Mouse (Mus musculus) hindbrain, postnatal 0 days (tissue): ENCODE data around the gene Erbb2. TPM values are rescaled to one million over a fixed set of nuclear protein-coding genes. Genes with fewer than 3 reads are reported as not detected.

Experiments used
- ATAC-seq: fragments of 200-750 bp; cut with Nextera tagmentation; 2 replicates; pipeline ENCODE4 v1.8.0; 2017; ENCODE audit warnings: mild to moderate bottlenecking, moderate TSS enrichment, moderate library complexity
- DNase-seq: peaks from one replicate; pipeline ENCODE4 v3.0.0-alpha.2; 2015; ENCODE audit warnings: low spot score
- H3K27ac ChIP-seq: fragments of 300-500 bp; sonication (generic); 2 replicates; pipeline ENCODE4 v1.5.1; 2014; ENCODE audit warnings: mild to moderate bottlenecking
- H3K27me3 ChIP-seq: fragments of 300-500 bp; sonication (generic); 2 replicates; pipeline ENCODE4 v1.6.1; 2014; ENCODE audit warnings: low read length, mixed read lengths; ENCODE audit not compliant: insufficient read depth
- H3K36me3 ChIP-seq: fragments of 300-500 bp; sonication (generic); 2 replicates; pipeline ENCODE4 v1.6.1; 2014; ENCODE audit warnings: low read length, mixed read lengths; ENCODE audit not compliant: insufficient read depth
- H3K4me1 ChIP-seq: fragments of 300-500 bp; sonication (generic); 2 replicates; pipeline ENCODE4 v1.6.1; 2014; ENCODE audit warnings: antibody characterized with exemption, low read length, mixed read lengths; ENCODE audit not compliant: insufficient read depth
- H3K4me2 ChIP-seq: fragments of 300-500 bp; sonication (generic); 2 replicates; pipeline ENCODE4 v1.6.1; 2014; ENCODE audit warnings: low read depth, mild to moderate bottlenecking, low read length, moderate library complexity, mixed read lengths
- H3K4me3 ChIP-seq: fragments of 300-500 bp; sonication (generic); 2 replicates; pipeline ENCODE4 v1.5.1; 2014; ENCODE audit warnings: low read length
- H3K9ac ChIP-seq: fragments of 300-500 bp; sonication (generic); replicated peaks from 2 replicates; pipeline ENCODE4 v1.6.1; 2014; ENCODE audit warnings: mild to moderate bottlenecking, low read length, moderate library complexity, mixed read lengths
- H3K9me3 ChIP-seq: fragments of 300-500 bp; sonication (generic); 2 replicates; pipeline ENCODE4 v1.6.1; 2016; ENCODE audit warnings: low read length, mixed read lengths
- CTCF ChIP-seq: IDR thresholded peaks from 2 replicates; pipeline ENCODE4 v1.5.1; 2016; ENCODE audit warnings: antibody characterized with exemption, control low read depth, low read depth
- WGBS: fragments of 180-500 bp; shearing (Covaris S2); extraction: QIAGEN DNeasy Blood & Tissue Kit; methylation state at CpG from one replicate; pipeline ENCODE4 v1.1.7; 2014; 5-methylcytosine and 5-hydroxymethylcytosine counted together
- polyA plus RNA-seq: library from polyadenylated mRNA; unstranded; fragments of >200 nt; fragmentation: Nextera tagmentation; extraction: Ambion mirVana; gene quantifications from 2 replicates; pipeline ENCODE4 v1.2.1, GENCODE M21; 2015
- total RNA-seq: library from RNA; depleted of rRNA; stranded (reverse); fragments of >200 nt; gene quantifications from 2 replicates; pipeline ENCODE4 v1.2.3, GENCODE M21; 2014

Erbb2 gene
- total and polyA plus RNA-seq, 2 experiments from 2014 or later = 5.1 to 11.7 TPM

- no peak overlapping the region for H3K9ac ChIP-seq
- H3K27ac ChIP-seq = no peak overlapping the region
- no peak for TF ChIP-seq CTCF
- H3K9me3 ChIP-seq = no peaks in the 10 kb centered on the region
- H3K4me3 ChIP-seq = no peak overlapping the region
- H3K4me1 ChIP-seq = no peaks in the 10 kb centered on the region
- 90% methylated on average over 4 of the region's 4 CpGs for WGBS
- no peak overlapping the region for H3K4me2 ChIP-seq
- no peak for ATAC-seq
- H3K36me3 ChIP-seq = no peaks in the 10 kb centered on the region
- no peaks in the 10 kb centered on the region for H3K27me3 ChIP-seq
- no peak for DNase-seq
Measured at GRCm38 (mm10) chr11:98476434-98476807, 64.2 kb downstream of the Erbb2 start.

DNA sequence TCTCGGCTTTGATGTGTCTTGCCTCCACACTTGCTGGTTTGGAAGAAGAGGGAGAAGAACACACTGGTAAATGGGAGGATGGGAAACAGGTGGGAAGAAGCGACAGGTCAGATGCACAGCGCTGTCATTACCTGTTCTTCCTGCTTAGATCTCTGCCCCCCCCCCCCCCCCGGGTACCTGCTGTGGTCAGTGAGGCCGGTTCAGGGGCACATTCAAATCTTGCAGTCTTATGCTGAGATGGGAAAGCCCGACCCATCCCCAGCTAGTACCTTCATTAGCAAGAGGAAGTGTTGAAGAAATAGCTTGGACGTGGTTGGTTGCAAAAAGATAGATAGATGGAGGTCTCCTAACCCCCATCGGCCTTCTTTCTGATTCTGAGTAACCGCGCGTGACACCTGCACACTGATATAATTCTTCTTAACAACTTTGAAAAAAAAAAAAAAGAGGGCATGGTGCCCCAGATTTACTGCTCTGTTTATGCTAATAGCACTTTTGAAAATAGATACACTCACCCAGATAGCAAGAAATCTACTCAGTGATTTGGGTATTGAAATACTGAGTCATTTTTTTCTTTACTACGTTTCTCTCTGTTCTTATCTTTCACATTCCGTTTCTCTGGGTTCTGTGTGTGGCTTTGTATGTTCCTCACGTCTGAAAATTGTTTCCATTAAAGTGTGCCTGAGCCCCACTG is 64.9 kb downstream of the Erbb2 start:
- ATAC-seq (no peak), DNase-seq (no peak)
- H3K27me3 ChIP-seq = no peaks in the 10 kb centered on the region
- no peaks in the 10 kb centered on the region for H3K36me3 ChIP-seq
- WGBS = 77% methylated on average over 14 of the region's 14 CpGs
- H3K4me3 ChIP-seq = no peak overlapping the region
- H3K4me2 ChIP-seq = no peak overlapping the region
- H3K4me1 ChIP-seq = no peaks in the 10 kb centered on the region
- H3K9ac ChIP-seq = no peak overlapping the region
- no peaks in the 10 kb centered on the region for H3K9me3 ChIP-seq
- TF ChIP-seq CTCF = no peak
- H3K27ac ChIP-seq = no peak overlapping the region

- Histone ChIP-seq H3K9ac (no peak overlapping the region), H3K36me3 (no peaks in the 10 kb centered on the region), H3K4me1 (no peaks in the 10 kb centered on the region), H3K27me3 (no peaks in the 10 kb centered on the region), H3K9me3 (no peaks in the 10 kb centered on the region), H3K27ac (no peak overlapping the region), H3K4me2 (no peak overlapping the region), H3K4me3 (no peak overlapping the region)
- no peak for TF ChIP-seq CTCF
- ATAC-seq (no peak), DNase-seq (no peak)
- 73% methylated on average over 13 of the region's 13 CpGs for WGBS
Measured at GRCm38 (mm10) chr11:98479026-98479939, 67.0 kb downstream of the Erbb2 start.

DNA sequence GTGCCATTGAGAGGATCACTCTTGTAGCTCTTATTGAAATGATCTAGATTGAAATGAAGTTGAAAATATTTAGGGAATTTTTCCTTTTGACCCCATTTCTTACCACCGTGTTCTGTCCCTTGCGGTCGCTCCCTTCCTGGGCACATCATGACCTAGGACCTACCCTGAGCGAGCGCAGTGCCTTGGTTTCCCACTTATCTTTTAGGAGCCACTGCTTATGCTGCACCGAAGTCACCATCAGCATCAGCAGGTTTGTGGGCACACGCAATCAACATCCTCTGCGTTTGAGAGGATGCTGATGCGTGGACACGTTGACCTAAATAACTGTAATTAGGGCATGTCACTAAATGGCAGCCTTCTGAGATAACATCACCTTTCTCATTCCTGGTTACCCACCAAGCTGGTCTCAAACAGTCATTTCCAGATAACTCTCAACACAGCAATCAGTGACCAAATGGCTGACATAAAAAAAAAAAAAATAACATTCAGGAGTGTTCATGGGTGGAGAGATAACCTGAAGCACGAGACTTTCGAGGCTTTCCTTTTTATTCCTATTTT is 67.7 kb downstream of the Erbb2 start:
- no peaks in the 10 kb centered on the region for H3K27me3 ChIP-seq
- no peak overlapping the region for H3K4me3 ChIP-seq
- no peaks in the 10 kb centered on the region for H3K4me1 ChIP-seq
- TF ChIP-seq CTCF = no peak
- no peak for DNase-seq
- no peak for ATAC-seq
- no peak overlapping the region for H3K4me2 ChIP-seq
- H3K36me3 ChIP-seq = no peaks in the 10 kb centered on the region
- no peaks in the 10 kb centered on the region for H3K9me3 ChIP-seq
- no peak overlapping the region for H3K9ac ChIP-seq
- no peak overlapping the region for H3K27ac ChIP-seq
- WGBS = 89% methylated on average over 12 of the region's 12 CpGs

DNA sequence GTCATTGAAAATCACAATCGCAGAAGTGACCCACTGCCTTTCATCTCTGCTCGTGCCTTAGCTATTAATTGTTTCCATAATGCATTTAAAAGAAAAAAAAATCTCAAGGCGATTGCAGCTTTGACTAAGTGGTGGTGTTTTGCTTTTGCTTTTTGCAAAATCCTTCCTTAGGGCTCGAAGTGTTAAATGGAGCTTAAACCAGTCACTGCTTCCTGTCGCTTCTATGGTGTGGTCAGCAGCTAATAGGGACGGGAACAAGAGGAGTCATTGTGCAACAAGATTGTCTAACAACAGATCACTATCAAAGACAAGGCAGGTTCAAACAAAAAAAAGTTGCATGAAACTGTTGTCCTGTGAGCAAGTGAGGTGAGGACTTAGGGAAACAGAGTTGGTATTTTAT is 69.0 kb downstream of the Erbb2 start:
- DNase-seq (no peak), ATAC-seq (no peak)
- 73% methylated on average over 6 of the region's 6 CpGs for WGBS
- no peak overlapping the region for H3K4me2 ChIP-seq
- H3K9ac ChIP-seq = no peak overlapping the region
- no peaks in the 10 kb centered on the region for H3K27me3 ChIP-seq
- no peak overlapping the region for H3K4me3 ChIP-seq
- no peaks in the 10 kb centered on the region for H3K9me3 ChIP-seq
- no peaks in the 10 kb centered on the region for H3K36me3 ChIP-seq
- no peak for TF ChIP-seq CTCF
- H3K4me1 ChIP-seq = no peaks in the 10 kb centered on the region
- H3K27ac ChIP-seq = no peak overlapping the region

DNA sequence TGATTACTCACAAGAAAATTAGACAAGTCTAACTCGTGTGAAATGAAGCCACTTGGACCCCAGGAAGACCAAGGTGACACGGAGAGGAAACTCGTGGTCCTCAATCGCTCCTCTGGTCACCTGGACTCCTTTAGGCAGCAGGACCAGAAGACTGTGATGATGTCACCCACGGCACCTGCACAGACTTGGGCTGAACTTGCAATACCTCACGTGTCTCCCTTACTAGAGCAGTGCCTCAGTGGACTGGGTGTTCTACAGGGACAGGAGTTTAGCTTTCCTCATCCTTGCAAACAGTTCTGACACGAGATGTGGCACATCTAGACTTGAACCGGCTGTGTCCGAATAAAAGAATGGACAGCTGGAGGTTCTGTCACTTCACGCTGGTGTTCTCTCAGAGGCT is 69.8 kb downstream of the Erbb2 start:
- H3K27me3 ChIP-seq = no peaks in the 10 kb centered on the region
- no peak for TF ChIP-seq CTCF
- H3K4me2 ChIP-seq = no peak overlapping the region
- no peak for ATAC-seq
- H3K9ac ChIP-seq = no peak overlapping the region
- H3K27ac ChIP-seq = no peak overlapping the region
- 80% methylated on average over 10 of the region's 10 CpGs for WGBS
- H3K36me3 ChIP-seq = no peaks in the 10 kb centered on the region
- H3K4me3 ChIP-seq = no peak overlapping the region
- no peak for DNase-seq
- H3K9me3 ChIP-seq = no peaks in the 10 kb centered on the region
- no peaks in the 10 kb centered on the region for H3K4me1 ChIP-seq
